Mouse (Mus musculus) hindbrain, embryonic 16.5 days (tissue): ENCODE results near the gene Irak2. TPM values are rescaled to one million over a fixed set of nuclear protein-coding genes. Genes with fewer than 3 reads are reported as not detected.

Experiments used
- ATAC-seq: fragments of 200-750 bp; cut with Nextera tagmentation; 2 replicates; pipeline ENCODE4 v1.8.0; 2017; ENCODE audit warnings: moderate TSS enrichment, moderate library complexity
- H3K27ac ChIP-seq: fragments of 300-500 bp; sonication (generic); 2 replicates; pipeline ENCODE4 v1.5.1; 2014; ENCODE audit warnings: low read depth, mild to moderate bottlenecking, control low read depth, low read length, moderate library complexity
- H3K27me3 ChIP-seq: fragments of 300-500 bp; sonication (generic); replicated peaks from 2 replicates; pipeline ENCODE4 v1.6.1; 2014; ENCODE audit warnings: low read length; ENCODE audit not compliant: control insufficient read depth, insufficient read depth
- H3K36me3 ChIP-seq: fragments of 300-500 bp; sonication (generic); 2 replicates; pipeline ENCODE4 v1.6.1; 2014; ENCODE audit warnings: mild to moderate bottlenecking, low read length, moderate library complexity, mixed read lengths; ENCODE audit not compliant: control insufficient read depth, insufficient read depth
- H3K4me1 ChIP-seq: fragments of 300-500 bp; sonication (generic); 2 replicates; pipeline ENCODE4 v1.6.1; 2014; ENCODE audit warnings: low read depth, low read length; ENCODE audit not compliant: control insufficient read depth, insufficient read depth
- H3K4me2 ChIP-seq: fragments of 300-500 bp; sonication (generic); 2 replicates; pipeline ENCODE4 v1.6.1; 2014; ENCODE audit warnings: mild to moderate bottlenecking, low read length, control low read depth, moderate library complexity
- H3K4me3 ChIP-seq: fragments of 300-500 bp; sonication (generic); 2 replicates; pipeline ENCODE4 v1.5.1; 2014; ENCODE audit warnings: mild to moderate bottlenecking, low read length, control low read depth, moderate library complexity
- H3K9ac ChIP-seq: fragments of 300-500 bp; sonication (generic); 2 replicates; pipeline ENCODE4 v1.6.1; 2014; ENCODE audit warnings: low read depth, mild to moderate bottlenecking, control low read depth, low read length, moderate library complexity
- H3K9me3 ChIP-seq: fragments of 300-500 bp; sonication (generic); 2 replicates; pipeline ENCODE4 v1.6.1; 2014; ENCODE audit warnings: mild to moderate bottlenecking, low read length, moderate library complexity; ENCODE audit not compliant: control insufficient read depth
- WGBS: fragments of 180-500 bp; shearing (Covaris S2); extraction: QIAGEN DNeasy Blood & Tissue Kit; methylation state at CpG from one replicate; pipeline ENCODE4 v1.1.7; 2014; 5-methylcytosine and 5-hydroxymethylcytosine counted together
- polyA plus RNA-seq: library from polyadenylated mRNA; unstranded; fragments of >200 nt; fragmentation: Nextera tagmentation; extraction: Ambion mirVana; gene quantifications from 2 replicates; pipeline ENCODE4 v1.2.1, GENCODE M21; 2015

Irak2 gene
- polyA plus RNA-seq, 1 experiment from 2014 or later: 2.8 TPM

DNA sequence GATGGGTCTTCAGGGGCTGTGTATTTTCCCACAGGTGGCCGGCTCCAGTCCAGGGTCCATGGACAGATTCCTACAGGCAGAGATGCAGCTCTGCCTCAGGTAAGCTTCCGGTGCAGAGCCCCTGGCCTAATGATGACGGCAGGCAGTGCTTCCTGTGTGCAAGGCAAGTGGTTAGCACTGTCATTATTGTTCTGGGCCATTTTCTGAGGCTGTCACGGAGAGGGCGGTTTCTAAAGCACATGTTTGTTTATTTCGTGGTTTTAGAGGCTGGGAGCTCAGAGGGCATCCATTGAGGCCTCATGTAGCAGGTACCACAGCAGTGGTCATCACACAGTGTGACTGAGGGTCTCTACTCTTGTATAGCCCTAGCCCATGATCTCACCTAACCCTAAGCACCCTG is 34.7 kb downstream of the Irak2 start:
- ATAC-seq: no peak
- H3K9ac ChIP-seq: no peak overlapping the region
- 84% methylated on average over 6 of the region's 6 CpGs for WGBS
- no peak overlapping the region for H3K27ac ChIP-seq
- no peaks in the 10 kb centered on the region for H3K4me1 ChIP-seq
- no peaks in the 10 kb centered on the region for H3K36me3 ChIP-seq
- H3K4me3 ChIP-seq: no peak overlapping the region
- no peaks in the 10 kb centered on the region for H3K9me3 ChIP-seq
- H3K4me2 ChIP-seq: no peak overlapping the region
- H3K27me3 ChIP-seq: no peaks in the 10 kb centered on the region

DNA sequence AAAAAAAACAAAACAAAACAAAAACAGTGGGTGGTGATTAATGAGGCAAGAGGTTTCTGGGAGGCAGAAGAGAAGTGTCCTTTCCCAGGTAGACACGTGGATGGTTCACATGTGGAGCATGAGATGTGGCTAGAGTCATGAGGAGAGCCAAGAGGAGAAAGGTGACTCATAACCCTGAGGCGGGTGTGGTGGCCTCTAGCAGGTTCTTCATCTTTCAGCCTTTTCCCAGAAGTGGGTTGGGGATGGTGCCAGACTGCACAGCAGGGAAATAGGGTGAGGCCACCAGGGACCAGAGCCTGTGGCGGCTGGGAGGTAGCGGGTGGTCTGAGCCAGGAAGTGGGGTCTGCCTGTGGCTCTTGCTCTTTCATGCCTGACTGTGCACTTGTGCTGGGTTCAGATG is 37.0 kb downstream of the Irak2 start:
- H3K9me3 ChIP-seq: no peaks in the 10 kb centered on the region
- no peak overlapping the region for H3K4me2 ChIP-seq
- H3K4me1 ChIP-seq: no peaks in the 10 kb centered on the region
- H3K27ac ChIP-seq: no peak overlapping the region
- H3K9ac ChIP-seq: no peak overlapping the region
- H3K36me3 ChIP-seq: no peaks in the 10 kb centered on the region
- no peak for ATAC-seq
- no peak overlapping the region for H3K4me3 ChIP-seq
- 85% methylated on average over 4 of the region's 4 CpGs for WGBS
- H3K27me3 ChIP-seq: no peaks in the 10 kb centered on the region

DNA sequence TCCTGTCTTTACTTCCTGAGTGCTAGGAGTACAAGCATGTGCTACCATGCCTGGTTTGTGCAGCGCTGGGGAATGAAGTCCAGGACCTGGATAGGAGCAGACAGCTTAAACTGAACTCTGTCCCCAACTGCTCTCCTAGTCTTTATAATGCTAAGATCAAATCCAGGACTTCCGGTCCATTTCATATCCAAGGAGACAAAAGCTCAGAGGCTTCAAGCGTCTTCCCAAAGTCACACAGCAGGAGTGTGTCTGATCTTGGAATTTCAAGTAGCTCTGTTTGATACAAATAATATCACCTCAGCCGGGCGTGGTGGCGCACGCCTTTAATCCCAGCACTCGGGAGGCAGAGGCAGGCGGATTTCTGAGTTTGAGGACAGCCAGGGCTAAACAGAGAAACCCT is 37.7 kb downstream of the Irak2 start:
- no peaks in the 10 kb centered on the region for H3K27me3 ChIP-seq
- no peak overlapping the region for H3K27ac ChIP-seq
- no peaks in the 10 kb centered on the region for H3K36me3 ChIP-seq
- 93% methylated on average over 9 of the region's 9 CpGs for WGBS
- H3K9me3 ChIP-seq: no peaks in the 10 kb centered on the region
- H3K9ac ChIP-seq: no peak overlapping the region
- no peak overlapping the region for H3K4me2 ChIP-seq
- no peaks in the 10 kb centered on the region for H3K4me1 ChIP-seq
- no peak for ATAC-seq
- no peak overlapping the region for H3K4me3 ChIP-seq

DNA sequence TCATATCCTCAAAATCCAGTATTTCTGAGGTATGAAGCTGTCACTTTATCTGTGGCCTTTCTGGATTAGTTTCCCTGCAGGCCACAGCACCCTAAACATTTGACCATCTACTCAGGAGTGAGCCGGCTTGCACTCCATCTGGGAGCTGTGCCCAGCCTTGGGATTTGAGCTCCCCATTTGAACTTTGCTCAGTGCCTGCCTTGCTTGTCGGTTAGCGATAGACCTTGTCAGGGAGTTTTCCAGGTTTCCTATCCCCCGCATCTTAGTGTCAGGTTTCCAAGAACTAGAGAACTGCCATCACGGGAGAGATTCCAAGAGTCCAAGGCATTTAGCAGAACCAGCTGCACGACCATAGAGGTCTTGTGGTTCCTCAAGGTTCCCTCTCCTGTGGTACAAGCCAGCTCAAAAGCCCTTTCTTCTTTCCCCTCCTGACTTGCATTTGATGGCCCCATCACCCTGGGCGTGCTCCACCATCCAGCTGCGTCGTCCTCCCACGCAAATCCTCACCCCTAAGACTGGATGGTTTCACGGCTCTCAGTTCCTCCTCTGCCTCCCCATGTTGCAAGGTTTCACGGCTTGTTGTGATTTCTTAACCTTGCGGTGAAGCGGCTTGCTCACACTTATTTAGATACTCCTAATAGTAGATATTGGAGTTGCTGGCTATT is 38.9 kb downstream of the Irak2 start:
- Histone ChIP-seq H3K9me3 (no peaks in the 10 kb centered on the region), H3K27me3 (no peaks in the 10 kb centered on the region), H3K27ac (no peak overlapping the region), H3K4me2 (no peak overlapping the region), H3K4me1 (no peaks in the 10 kb centered on the region), H3K36me3 (no peaks in the 10 kb centered on the region), H3K4me3 (no peak overlapping the region), H3K9ac (no peak overlapping the region)
- 77% methylated on average over 14 of the region's 14 CpGs for WGBS
- no peak for ATAC-seq

DNA sequence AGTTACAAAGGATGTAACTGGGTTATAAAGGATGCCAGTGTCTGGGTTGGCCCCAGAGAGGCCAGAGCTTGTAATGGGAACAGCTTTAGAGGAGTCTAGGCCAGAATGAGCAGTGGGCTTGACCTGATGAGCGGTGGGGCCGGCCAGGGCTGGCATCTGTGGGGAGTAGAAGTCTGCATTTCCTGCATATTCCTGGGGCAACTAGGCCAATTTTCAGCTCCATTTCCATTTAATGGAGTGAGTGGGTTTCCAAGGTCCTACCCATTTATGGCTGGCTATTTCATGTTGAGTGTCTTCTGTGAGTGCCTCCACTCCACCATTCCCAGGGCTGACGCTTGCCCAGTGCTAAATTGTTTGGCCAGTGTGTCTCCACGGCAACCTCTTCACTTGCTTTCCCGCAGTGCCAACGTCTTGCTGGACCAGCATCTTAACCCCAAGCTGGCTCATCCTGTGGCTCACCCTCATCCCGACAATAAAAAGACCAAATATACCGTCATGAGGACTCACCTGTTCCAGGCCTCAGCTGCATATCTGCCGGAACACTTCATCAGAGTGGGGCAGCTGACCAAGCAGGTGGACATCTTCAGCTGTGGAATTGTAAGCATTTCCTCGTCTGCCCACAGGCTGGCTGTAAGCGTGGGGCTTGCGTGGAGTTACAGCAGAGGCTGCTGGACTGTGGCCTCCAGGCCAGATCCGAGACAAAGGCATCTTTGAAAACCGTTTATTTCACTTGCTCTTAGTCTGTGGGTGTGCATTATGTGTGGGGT is 40.2 kb downstream of the Irak2 start:
- H3K9ac ChIP-seq: no peak overlapping the region
- H3K4me3 ChIP-seq: no peak overlapping the region
- ATAC-seq: no peak
- no peak overlapping the region for H3K4me2 ChIP-seq
- WGBS: 69% methylated on average over 14 of the region's 14 CpGs
- no peaks in the 10 kb centered on the region for H3K9me3 ChIP-seq
- no peak overlapping the region for H3K27ac ChIP-seq
- no peaks in the 10 kb centered on the region for H3K4me1 ChIP-seq
- no peaks in the 10 kb centered on the region for H3K36me3 ChIP-seq
- H3K27me3 ChIP-seq: no peaks in the 10 kb centered on the region

DNA sequence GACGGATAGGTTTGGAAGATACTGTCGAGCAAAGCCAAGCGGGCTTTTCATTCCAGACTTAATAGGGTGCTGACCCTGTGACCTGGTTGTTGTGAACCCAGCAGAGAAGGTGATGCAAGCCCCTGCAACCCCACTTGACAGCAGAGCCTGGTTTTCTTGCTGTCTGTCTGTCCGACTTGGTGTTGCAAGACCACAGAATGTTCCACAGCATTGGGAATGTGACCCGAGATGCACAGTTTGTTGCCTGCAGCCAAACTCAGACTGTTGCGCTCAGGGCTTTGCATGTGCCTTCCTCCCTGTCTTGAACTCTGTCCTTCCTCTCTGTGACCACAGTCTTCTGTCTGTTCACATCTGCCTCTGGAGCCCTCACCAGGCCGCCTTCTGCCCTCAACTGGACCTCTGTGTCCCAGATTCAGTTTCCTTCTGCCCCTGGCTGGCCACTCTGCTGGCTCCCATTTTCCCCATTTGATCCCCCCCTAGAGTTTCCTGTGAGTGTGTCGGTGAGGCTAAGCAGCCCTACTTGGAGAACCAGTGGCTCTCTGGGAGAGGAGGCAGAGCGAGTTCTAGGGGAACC is 41.8 kb downstream of the Irak2 start:
- Histone ChIP-seq H3K36me3 (no peaks in the 10 kb centered on the region), H3K27ac (no peak overlapping the region), H3K9me3 (no peaks in the 10 kb centered on the region), H3K27me3 (no peaks in the 10 kb centered on the region), H3K9ac (no peak overlapping the region), H3K4me2 (no peak overlapping the region), H3K4me3 (no peak overlapping the region), H3K4me1 (no peaks in the 10 kb centered on the region)
- no peak for ATAC-seq
- 86% methylated on average over 9 of the region's 9 CpGs for WGBS

DNA sequence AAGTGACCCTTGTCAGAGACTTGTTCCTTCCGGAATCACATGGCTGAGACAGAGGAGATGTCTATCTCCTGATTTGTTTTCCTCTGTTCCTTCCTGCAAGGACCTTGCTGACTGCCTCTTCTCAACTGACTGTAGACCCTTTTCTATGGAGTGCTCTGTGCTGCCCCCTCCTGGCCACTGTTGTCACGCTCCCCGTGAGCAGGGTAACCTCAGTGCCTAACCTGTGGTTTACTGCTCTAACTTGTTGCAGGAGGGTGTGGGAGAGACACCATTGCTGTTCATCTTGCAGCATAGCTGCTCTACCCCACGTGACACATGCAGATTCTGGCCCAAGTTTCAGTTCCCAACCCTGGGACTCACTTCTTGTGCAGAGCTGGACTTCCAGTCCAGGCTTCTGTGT is 43.0 kb downstream of the Irak2 start:
- ATAC-seq: 0 out of 2 replicates have a peak, but pooled peaks have one; percentile 54
- no peaks in the 10 kb centered on the region for H3K4me1 ChIP-seq
- 16% methylated on average over 4 of the region's 4 CpGs for WGBS
- H3K27ac ChIP-seq: no peak overlapping the region
- no peak overlapping the region for H3K9ac ChIP-seq
- no peaks in the 10 kb centered on the region for H3K27me3 ChIP-seq
- no peaks in the 10 kb centered on the region for H3K9me3 ChIP-seq
- H3K4me3 ChIP-seq: no peak overlapping the region
- H3K36me3 ChIP-seq: no peaks in the 10 kb centered on the region
- H3K4me2 ChIP-seq: no peak overlapping the region

DNA sequence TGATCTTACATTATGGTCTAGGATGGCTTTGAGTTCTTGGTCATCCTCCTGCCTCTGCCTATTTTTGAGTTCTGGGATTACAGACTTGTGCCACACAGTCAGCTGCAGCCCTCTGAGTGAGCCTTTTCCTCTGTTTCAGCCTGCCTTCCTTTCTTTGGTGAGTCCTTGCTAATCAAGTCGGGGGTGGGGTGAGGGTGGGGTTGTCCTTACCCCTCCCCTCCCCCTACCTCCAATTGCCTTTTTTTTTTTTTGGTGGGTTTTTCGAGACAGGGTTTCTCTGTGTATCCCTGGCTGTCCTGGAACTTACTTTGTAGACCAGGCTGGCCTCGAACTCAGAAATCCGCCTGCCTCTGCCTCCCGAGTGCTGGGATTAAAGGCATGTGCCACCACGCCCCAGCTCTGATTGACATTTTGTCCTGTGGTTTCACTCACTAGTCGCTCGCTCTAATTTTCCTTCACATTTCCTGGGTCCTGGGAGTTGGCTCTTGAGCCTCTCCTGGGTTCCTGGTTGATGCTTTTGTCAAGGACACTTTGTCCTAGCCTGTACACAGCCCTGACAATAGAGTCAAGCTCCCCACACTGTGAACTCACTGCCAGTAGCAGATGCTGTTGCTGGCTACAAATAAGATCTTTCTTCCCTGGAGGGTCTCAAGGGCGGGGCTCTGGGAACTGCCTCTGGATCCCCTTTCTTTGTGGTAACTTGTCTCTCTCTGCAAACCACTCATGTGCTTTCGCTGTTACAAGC is 45.0 kb downstream of the Irak2 start:
- H3K36me3 ChIP-seq: no peaks in the 10 kb centered on the region
- H3K4me3 ChIP-seq: no peak overlapping the region
- no peak for ATAC-seq
- no peaks in the 10 kb centered on the region for H3K9me3 ChIP-seq
- no peak overlapping the region for H3K9ac ChIP-seq
- H3K4me2 ChIP-seq: no peak overlapping the region
- H3K27me3 ChIP-seq: no peaks in the 10 kb centered on the region
- WGBS: 87% methylated on average over 10 of the region's 10 CpGs
- no peaks in the 10 kb centered on the region for H3K4me1 ChIP-seq
- H3K27ac ChIP-seq: no peak overlapping the region

DNA sequence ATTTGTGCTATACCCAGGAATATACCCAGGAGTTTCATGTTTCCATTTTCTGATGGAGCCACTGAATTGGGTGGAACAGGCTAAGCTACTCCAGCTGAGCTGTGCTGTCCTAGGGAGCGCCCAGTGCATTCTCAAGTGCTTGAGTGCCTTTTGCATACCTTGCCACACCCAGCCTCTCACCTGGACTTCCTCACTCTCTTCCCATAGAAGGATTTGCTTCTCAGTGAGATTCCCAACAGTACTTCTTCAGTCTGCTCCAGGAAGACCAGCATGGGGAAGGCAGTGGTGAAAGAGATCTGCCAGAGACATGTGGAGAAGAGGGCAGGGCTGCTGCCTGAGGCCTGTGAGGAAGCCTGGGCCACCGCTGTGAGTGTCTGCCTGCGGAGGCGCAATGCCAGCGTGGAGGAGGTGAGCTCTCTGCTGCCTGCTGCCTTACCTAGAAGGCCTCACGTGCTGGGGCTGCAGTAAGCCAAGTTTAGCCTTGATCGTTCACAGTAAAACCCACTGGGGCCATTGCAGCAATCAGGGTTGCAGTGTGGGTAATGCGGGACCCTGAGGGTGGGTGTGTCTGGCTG is 48.4 kb downstream of the Irak2 start:
- ATAC-seq: no peak
- Histone ChIP-seq H3K9me3 (no peaks in the 10 kb centered on the region), H3K4me2 (no peak overlapping the region), H3K27me3 (no peaks in the 10 kb centered on the region), H3K4me1 (no peaks in the 10 kb centered on the region), H3K27ac (no peak overlapping the region), H3K4me3 (no peak overlapping the region), H3K36me3 (no peaks in the 10 kb centered on the region), H3K9ac (no peak overlapping the region)
- 52% methylated on average over 8 of the region's 8 CpGs for WGBS
